Mouse (Mus musculus) CD4-positive helper T cell, adult 2 months (primary cell): ENCODE results near the gene Catsperd.

ENCODE experiments used
- DNase-seq: peaks from one replicate; pipeline ENCODE4 v3.0.0-alpha.2; 2012; ENCODE audit warnings: low read depth, missing footprints, low spot score

Catsperd gene

DNA sequence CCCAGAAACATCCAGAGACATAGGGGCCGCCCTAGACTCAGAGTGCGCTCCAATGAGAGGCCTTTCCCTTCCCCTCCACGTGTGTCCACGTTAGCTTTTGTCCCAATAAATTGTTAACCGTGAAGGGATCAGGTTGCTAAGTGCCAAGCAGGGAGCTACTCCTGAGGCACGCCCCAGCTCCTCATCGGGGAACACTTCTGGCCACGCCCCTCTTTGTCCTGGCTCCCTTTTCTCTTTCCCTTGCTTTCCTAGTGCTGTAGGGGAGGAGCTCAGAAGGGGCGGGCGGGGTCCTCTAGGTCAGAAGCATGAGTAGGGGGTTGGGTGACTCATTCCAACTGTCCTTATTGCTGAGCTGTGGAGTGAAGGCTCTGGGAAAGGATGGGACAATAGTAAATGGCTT, 36.4 kb downstream of the Catsperd start:
- DNase-seq = no peak

GRCm38 (mm10) chr17:56666384-56666783, 38.4 kb downstream of the Catsperd start:
- DNase-seq = no peak

DNA sequence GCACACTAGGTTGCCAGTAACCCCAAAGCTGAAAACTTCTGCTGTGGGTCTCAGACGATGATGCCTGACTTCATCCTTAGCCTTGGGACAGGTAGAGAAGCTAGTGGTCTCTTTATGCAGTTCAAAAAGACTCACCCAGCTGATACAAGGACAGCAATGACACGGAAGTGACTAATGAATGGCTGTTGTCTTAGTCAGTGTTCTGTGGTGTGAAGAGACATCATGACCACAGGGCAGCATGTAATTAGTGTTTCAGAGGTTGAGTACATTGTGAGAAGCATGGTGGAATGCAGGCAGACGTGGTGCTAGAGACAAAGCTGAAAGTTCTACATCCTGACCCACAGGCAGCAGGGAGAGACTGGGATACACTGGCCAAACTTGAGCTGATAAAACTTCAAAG, 39.6 kb downstream of the Catsperd start:
- DNase-seq = no peak

GRCm38 (mm10) chr17:56668384-56669144, 40.6 kb downstream of the Catsperd start:
- DNase-seq = peak; percentile 82

GRCm38 (mm10) chr17:56669766-56670165, 41.8 kb downstream of the Catsperd start:
- DNase-seq = no peak

- DNase-seq = peak; percentile 100
Measured at GRCm38 (mm10) chr17:56672941-56673646, 45.2 kb downstream of the Catsperd start, which contains the start of gene Ranbp3. TSS of gene Ranbp3 (plus strand) at chr17:56673294.

DNA sequence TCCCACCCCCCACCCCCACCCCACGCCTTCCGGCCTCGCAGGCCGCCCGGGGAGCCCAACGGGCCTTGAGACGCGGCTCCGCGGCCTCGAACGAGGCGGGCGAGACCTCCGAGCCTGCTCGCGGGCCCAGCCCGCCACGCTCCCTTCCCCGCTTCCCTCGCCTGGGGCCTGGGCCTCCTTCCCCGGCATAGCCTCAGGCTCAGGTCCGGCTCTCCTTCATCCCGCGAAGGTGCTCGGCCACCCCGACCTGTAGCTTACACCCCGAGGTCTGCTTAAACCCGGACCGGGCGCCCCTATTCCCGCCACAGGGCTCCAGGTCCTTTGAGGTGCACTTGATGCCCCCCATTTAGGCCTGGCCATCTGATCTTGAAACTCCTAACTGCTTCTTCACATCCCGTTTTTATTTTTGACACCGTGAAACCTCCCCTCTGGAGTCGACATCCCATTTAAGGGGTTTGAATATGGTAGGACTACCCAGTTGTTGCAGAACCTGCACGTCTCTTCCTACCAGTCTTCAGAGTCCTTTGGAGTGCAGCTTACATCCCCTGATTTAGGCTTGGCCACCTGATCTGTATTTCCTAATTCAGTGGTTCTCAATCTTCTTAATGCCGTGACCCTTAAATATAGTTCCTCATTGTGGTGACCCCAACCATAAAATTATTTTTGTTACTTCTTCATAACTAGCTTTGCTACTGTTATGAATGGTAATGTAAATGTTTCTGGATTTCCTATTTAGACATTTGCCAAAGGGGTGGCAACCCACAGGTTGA, 45.9 kb downstream of the Catsperd start:
- DNase-seq = no peak

DNA sequence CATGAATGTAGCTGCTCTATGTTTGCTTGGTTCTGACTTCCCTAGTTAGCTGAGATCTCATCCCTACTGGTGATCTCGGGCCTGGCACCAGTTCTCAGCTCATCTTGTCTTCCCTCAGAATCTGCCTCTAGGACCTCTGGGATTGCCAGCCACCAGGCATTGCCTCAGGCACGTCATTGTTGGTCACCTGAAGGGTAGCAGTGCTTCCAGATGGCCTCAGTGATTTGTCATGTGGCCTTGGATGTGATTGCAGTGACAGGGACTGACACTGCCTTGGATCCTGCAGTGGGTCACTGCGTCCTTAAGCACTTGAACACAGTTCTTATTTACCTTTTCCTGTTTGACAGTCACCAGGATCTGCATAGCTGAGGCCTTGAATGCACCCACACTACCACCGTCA, 53.8 kb downstream of the Catsperd start:
- DNase-seq = no peak

DNA sequence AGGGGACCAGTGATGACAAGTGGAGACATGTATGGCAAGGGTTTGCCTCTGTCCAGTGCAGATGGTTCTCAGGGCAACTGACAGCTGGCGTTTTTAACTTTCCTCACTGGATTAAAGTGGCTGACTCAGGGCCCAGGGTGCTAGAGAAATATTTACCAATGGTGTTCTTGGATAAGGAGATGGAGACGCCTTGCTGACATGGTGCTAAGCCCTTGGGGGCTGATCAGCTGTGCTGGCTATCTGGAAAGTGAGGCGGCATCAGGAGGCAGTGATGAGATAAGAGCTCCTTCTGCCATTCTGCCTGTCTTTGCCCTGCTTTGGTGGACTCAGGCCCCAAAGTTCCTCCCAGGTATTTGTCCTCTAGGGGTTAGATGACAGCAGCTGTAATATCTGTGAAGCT, 54.9 kb downstream of the Catsperd start:
- no peak for DNase-seq

GRCm38 (mm10) chr17:56683546-56684140, 55.7 kb downstream of the Catsperd start:
- no peak for DNase-seq

- DNase-seq = no peak
Measured at GRCm38 (mm10) chr17:56684649-56685048, 56.7 kb downstream of the Catsperd start.

DNA sequence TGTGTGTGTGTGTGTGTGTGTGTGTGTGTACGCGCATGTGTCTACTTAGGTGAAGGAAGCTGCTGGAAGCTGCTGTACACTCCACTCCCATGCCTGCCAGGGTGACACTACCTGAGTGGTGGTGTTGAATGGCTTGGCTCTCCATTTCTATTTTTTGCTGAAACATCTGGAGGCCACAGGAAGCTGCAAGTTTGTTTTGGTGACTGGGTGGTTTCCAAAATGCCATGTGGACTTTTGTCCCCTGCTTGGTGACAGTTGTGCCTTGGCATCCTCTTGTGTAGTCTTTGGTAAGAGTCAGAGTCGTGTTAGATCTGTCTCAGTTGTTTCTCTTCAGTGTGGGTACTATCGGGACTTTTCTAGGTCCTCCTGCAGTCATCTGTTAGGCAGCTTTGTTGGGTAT, 58.9 kb downstream of the Catsperd start:
- no peak for DNase-seq

DNA sequence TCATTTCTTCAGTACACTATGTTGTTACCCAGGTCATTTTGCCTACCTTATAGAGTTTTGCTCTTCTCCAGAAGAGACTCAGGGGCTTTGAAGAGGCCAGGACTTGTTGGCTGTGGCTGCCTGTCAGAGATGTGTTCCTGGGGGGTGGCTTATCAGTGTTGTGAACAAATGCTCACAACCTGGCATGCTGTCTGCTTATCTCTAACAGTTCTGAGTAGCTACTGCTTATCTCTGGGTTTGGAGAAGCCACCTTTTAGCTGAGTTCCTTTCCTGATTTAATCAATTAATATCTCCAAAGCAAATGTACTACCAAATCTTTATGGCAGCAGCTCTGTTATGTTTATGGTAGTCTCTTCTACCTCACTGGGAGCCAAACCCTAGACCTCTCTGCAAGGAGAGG, 60.1 kb downstream of the Catsperd start:
- no peak for DNase-seq

DNA sequence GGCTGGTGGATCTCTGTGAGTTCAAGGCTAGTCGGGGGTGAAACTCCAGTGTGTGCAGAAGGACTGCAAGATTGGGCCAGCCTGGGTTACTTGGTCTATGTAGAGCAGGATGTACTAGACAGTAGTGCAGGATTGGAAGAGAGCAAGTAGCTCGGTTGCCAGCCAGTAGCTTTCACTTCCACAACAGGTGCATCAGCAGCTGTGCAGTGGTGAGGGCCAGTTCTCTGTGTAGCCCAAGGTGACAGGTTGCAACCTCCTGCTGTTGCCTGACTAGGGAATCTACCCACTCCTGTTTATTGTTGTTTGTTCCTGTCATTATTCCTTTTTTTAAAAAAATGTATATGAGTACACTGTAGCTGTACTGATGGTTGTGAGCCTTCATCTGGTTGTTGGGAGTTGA, 60.7 kb downstream of the Catsperd start:
- no peak for DNase-seq

DNA sequence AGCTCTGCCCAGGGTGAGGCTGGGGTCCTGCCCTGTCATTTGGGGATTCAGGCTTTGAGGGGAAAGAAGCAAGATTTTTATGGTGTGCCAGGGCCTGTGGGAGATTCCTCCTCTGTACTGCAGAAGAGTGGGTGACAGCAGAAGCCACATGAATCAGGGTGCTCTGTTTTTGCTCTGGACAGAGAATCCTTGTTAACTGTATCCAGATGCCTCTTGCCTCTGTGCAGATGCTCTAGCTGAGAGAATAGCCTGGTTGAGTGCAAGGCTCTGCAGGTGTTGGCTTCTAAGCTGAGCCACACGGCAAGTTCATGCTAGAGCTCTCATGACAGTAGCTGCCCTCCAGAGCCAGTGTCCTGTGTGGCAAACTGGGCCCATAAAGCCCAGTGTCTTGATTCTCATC, 65.5 kb downstream of the Catsperd start:
- no peak for DNase-seq

DNA sequence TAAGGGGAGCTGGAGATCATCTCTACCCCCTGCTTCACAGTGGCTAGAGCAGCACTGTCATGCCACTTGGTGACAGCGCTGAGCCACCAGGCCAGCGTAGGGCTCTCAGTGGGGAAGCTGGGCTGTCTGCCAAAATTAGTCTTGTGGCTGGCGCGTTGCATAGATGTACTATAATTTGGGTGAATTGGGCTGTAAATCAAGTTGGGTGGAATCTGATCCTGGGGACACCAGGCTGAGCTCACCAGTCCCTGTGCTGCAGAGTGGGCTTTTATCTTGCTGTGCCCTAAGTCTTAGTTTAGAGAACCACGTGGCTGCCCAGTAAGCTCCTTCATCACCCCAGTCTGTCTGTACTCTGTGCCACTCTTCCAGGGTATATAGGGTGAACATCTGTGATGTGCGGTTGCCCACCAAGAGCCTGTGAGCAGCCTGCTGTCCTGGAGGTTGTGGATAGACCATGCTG, 65.9 kb downstream of the Catsperd start:
- DNase-seq = no peak

GRCm38 (mm10) chr17:56700451-56700850, 72.5 kb downstream of the Catsperd start:
- no peak for DNase-seq

DNA sequence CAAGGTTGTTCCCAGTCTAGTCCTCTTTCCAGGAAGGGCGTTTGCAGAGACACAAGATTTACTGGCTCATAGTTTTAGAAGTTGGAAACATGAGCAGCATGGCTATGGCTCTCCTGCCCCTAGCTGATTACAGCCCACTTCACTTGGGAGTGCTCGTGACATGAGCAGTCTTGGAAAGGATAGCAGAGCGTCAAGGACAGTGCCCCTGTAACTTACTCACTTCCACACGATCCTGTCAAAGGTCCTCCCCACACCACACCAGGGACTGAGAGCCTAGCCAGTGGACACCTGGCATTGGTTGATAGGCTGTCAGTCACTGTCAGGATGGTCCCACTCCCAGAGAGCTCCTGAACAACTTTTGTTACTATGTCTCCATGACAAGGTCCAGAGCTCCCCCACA, 75.1 kb downstream of the Catsperd start:
- DNase-seq = no peak

DNA sequence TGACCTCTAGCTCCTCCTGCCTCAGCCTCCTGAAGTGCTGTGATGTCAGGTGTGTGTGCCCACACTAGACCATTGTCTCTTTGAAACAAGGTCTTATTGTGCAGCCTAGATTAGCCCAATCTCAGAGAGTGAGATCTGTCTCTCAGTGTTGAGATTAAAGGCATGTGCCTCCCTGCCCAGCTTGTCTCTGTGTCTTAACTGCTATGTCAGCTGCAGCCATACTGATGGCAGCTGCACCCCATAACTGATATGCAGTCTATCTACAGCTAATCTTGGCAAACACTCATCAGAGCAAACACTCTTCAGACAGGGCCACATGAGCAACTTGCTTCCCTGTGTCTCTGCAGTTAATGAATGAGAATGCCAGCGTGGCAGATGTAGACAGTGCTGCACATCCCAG, 78.6 kb downstream of the Catsperd start:
- no peak for DNase-seq

- no peak for DNase-seq
Measured at GRCm38 (mm10) chr17:56708692-56709091, 80.7 kb downstream of the Catsperd start.

DNA sequence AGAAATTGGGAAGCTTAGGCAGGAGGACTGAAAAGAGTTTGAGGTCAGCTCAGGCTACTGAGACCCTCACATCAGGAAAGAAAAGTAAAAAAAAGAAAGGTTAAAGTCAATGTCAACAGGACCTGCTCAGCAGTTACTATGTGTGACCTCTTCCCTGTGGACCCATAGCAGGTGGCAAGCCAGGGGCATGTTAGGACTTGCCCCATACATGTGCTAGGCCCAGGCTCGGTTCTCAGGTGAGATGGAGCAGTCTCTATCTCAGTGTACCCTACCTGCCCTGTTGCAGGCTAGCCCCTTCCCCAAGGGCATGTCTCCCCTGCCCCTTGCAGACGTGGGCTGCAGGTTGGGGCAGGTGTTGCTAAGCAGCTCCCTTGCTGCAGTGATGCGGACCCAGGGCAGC, 81.8 kb downstream of the Catsperd start:
- DNase-seq = no peak
